Mouse (Mus musculus): Measurements from ENCODE around the gene Ezh2.

Ezh2 gene

DNA sequence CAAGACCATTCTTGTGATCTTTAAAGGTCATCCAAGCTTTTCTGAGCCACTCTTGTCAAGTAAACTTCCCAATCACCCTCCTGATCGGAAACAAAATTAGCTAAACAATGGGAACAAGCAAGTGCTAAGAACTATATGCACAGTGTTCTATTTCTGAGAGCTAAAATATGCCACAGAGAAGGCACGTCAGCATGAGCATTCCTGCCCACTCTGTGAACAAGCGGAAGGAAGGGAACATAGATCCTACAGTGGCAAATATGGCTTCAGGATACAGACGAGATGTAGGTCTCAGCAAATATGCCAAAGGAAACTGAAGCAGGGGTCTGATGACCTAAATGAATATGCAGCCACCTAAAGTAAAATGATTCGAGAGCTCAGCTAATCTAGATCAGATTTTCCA lies 59.8 kb downstream of the Ezh2 start:
- DNase-seq: no peak

DNA sequence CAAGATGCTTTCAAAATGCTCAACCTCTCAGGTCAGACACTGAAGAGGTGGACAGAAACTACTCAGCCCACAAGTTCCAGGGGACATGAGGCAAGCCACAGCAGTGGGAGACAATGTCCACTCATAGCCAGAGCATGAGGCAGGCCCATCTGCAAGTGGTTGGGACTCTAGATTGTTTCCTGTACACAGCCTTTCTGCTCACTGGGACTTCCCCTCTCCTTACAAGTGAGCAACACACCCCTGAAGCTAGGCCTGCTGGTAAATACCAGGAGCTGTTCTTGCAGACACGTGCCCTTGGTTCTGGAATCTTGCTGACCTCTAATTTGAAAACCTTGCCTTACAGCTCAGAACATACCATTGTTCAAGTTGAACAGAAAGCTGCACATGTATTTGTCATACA lies 62.6 kb downstream of the Ezh2 start:
- DNase-seq: no peak

- no peak for DNase-seq
Measured at GRCm38 (mm10) chr6:47527655-47528054, 67.5 kb downstream of the Ezh2 start.

GRCm38 (mm10) chr6:47527129-47527528 lies 68.0 kb downstream of the Ezh2 start:
- DNase-seq: no peak

DNA sequence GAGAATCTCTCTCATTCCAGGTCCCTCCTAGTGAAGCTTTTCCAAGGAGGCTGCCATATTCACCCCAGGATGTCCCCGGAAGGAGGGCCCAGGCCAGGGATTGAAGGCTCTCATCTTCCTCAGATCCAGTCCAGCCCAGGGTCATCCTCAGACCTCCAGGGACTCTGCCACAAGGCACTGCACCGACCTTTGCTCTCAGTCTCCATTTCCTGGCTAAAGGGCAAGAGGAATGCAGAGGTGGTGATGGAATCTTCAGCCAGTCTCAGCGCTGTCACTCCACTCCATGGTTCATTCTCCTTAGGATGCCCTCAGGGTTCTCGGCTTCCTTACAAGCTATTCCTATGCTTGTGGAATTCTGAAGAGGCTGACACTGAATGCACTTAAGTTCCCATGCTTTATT lies 68.7 kb downstream of the Ezh2 start:
- no peak for DNase-seq

GRCm38 (mm10) chr6:47525041-47525440 lies 70.1 kb downstream of the Ezh2 start:
- DNase-seq: no peak

DNA sequence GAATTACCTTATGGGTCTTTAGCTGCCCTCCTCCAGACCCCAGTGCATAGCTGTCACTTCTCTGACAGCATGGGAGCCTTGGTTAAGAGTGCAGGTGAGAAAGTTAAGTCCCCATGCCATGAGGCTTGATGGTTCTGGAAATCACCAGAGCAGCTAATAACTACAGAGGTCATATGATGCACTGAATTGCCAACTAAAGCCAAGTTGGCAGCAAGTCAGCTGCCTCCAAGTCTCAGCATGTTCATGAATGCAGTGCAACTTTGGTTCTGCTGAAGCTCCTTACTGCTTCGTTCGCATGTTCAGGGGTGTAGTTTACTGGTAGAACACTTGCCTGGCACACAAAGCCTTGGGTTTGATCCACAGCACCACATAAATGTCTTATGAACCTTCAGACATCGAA lies 72.7 kb downstream of the Ezh2 start:
- no peak for DNase-seq

- no peak for DNase-seq
Measured at GRCm38 (mm10) chr6:47520030-47520429, 75.1 kb downstream of the Ezh2 start.

DNA sequence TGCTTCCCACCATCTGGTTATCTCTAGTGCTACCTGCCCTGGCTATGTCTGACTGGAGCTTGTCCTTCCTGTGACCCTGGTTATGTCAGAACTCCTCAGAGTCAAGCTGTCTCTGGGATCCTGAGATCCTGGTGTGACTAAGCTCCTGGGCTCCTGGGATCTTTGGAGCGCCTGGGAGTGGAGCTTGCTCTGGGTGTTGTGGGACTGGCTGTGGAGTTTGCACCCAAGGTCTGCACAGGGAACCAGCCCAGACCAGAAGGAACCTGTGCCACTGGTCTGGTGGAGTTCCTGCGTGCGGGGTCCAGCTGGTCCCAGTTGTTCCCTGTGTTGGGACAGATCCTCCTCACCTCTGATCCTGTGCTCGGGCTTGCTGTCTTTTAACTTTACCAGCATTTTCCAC lies 100.6 kb downstream of the Ezh2 start:
- DNase-seq: no peak

DNA sequence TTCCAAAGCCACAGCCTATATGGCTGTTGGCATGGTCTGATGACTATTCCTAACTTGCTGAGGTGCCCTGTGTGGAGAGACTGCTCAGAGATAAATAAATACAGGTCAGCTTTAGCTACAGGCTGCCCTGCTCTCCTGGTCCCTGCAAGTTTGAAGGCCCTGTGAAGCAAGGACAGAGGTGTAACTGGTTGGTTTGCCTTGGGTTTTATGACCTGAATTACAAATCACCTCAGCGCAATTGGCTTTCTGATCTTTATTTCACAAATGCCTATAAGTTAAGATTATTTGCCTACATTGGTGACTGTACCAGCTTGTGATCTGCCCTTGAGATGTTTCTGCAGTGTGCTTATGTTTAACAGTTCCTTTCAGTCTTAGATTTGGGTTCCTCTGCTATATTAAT lies 113.1 kb downstream of the Ezh2 start:
- DNase-seq: no peak
